Mouse (Mus musculus) olfactory bulb, adult 2 months (tissue): Measurements from ENCODE around the gene Synpo2. TPM values are rescaled to one million over a fixed set of nuclear protein-coding genes. Genes with fewer than 3 reads are reported as not detected.

Source experiments
- H3K27ac ChIP-seq: fragments of 200-500 bp; 2 replicates; pipeline ENCODE4 v1.5.1; 2012; ENCODE audit warnings: low read depth, low read length; ENCODE audit not compliant: insufficient read depth
- H3K4me1 ChIP-seq: fragments of 200-500 bp; 2 replicates; pipeline ENCODE4 v1.6.1; 2012; ENCODE audit warnings: low read length; ENCODE audit not compliant: control insufficient read depth, insufficient read depth
- H3K4me3 ChIP-seq: fragments of 200-500 bp; 2 replicates; pipeline ENCODE4 v1.5.1; 2012; ENCODE audit warnings: mild to moderate bottlenecking, low read depth, low read length, moderate library complexity; ENCODE audit not compliant: insufficient read depth
- CTCF ChIP-seq: fragments of 200-500 bp; IDR thresholded peaks from 2 replicates; pipeline ENCODE4 v1.5.1; 2012; ENCODE audit warnings: low read depth, mild to moderate bottlenecking, low read length, moderate library complexity; ENCODE audit not compliant: insufficient read depth
- POLR2A ChIP-seq: fragments of 200-500 bp; IDR thresholded peaks from 2 replicates; pipeline ENCODE4 v1.6.1; 2012; ENCODE audit warnings: mild to moderate bottlenecking, low read depth, low read length, moderate library complexity; ENCODE audit not compliant: insufficient read depth
- WGBS: fragments of 180-500 bp; shearing (Covaris S2); methylation state at CpG from one replicate; pipeline ENCODE4 v1.1.7; 2018; 5-methylcytosine and 5-hydroxymethylcytosine counted together
- polyA plus RNA-seq: library from polyadenylated mRNA; stranded (reverse); fragments of >200 nt; gene quantifications from 2 replicates; pipeline ENCODE4 v1.2.4, GENCODE M21; 2012; ENCODE audit warnings: low replicate concordance; ENCODE audit not compliant: missing spikeins, insufficient read depth, insufficient read length

The Synpo2 gene
- polyA plus RNA-seq, 1 experiment: not detected

GRCm38 (mm10) chr3:123173553-123174378 is 62.2 kb downstream of the Synpo2 start:
- WGBS: 90% methylated on average over 21 of the region's 21 CpGs
- peaks cover 2% of the 10 kb centered on the region; the same call in 1 of the 2 replicates for H3K4me1 ChIP-seq

GRCm38 (mm10) chr3:123172151-123172550 is 63.8 kb downstream of the Synpo2 start:
- Histone ChIP-seq H3K4me3 (no peak overlapping the region), H3K27ac (no peak overlapping the region), H3K4me1 (peaks cover 2% of the 10 kb centered on the region; the same call in 1 of the 2 replicates)
- WGBS: 76% methylated on average over 5 of the region's 5 CpGs
- TF ChIP-seq POLR2A: no peak
- no peak for TF ChIP-seq CTCF

More at GRCm38 (mm10) chr3:123173553-123174378, 62.2 kb downstream of the Synpo2 start:
- TF ChIP-seq CTCF: no peak
- TF ChIP-seq POLR2A: no peak
- Histone ChIP-seq H3K27ac (no peak overlapping the region), H3K4me3 (no peak overlapping the region)

GRCm38 (mm10) chr3:123169398-123169797 is 66.6 kb downstream of the Synpo2 start:
- WGBS: 69% methylated on average over 4 of the region's 4 CpGs
- TF ChIP-seq POLR2A: no peak
- no peak for TF ChIP-seq CTCF
- Histone ChIP-seq H3K4me3 (no peak overlapping the region), H3K27ac (no peak overlapping the region), H3K4me1 (peaks cover 2% of the 10 kb centered on the region; the same call in 1 of the 2 replicates)

- TF ChIP-seq CTCF (no peak), POLR2A (no peak)
- no peaks in the 10 kb centered on the region for H3K4me1 ChIP-seq
- H3K27ac ChIP-seq: no peak overlapping the region
- no peak overlapping the region for H3K4me3 ChIP-seq
- WGBS: 9% methylated on average over 5 of the region's 5 CpGs
Measured at GRCm38 (mm10) chr3:123168815-123169214, 67.1 kb downstream of the Synpo2 start.

- Histone ChIP-seq H3K4me3 (no peak overlapping the region), H3K4me1 (peaks cover 3% of the 10 kb centered on the region; the same call in 1 of the 2 replicates), H3K27ac (no peak overlapping the region)
- TF ChIP-seq CTCF: no peak
- TF ChIP-seq POLR2A: no peak
- WGBS: 47% methylated on average over 5 of the region's 5 CpGs
Measured at GRCm38 (mm10) chr3:123166450-123166849, 69.5 kb downstream of the Synpo2 start.

GRCm38 (mm10) chr3:123164183-123164582 is 71.8 kb downstream of the Synpo2 start:
- no peak overlapping the region for H3K27ac ChIP-seq
- H3K4me1 ChIP-seq: peaks cover 3% of the 10 kb centered on the region; the same call in 1 of the 2 replicates
- 82% methylated on average over 1 of the region's 1 CpGs for WGBS
- TF ChIP-seq POLR2A (no peak), CTCF (no peak)
- no peak overlapping the region for H3K4me3 ChIP-seq

- no peak for TF ChIP-seq POLR2A
- TF ChIP-seq CTCF: no peak
- H3K4me3 ChIP-seq: no peak overlapping the region
- H3K4me1 ChIP-seq: peaks cover 3% of the 10 kb centered on the region; the same call in 1 of the 2 replicates
- no peak overlapping the region for H3K27ac ChIP-seq
- WGBS: 77% methylated on average over 4 of the region's 4 CpGs
Measured at GRCm38 (mm10) chr3:123163192-123163523, 72.8 kb downstream of the Synpo2 start.

GRCm38 (mm10) chr3:123162289-123163191 is 73.4 kb downstream of the Synpo2 start:
- WGBS: 72% methylated on average over 6 of the region's 6 CpGs
- peaks cover 3% of the 10 kb centered on the region; the same call in 1 of the 2 replicates for H3K4me1 ChIP-seq
- no peak for TF ChIP-seq CTCF
- no peak for TF ChIP-seq POLR2A
- no peak overlapping the region for H3K27ac ChIP-seq
- no peak overlapping the region for H3K4me3 ChIP-seq
